Mouse (Mus musculus) cerebellum, adult (tissue): ENCODE results near the gene Spc24.
A peak's percentile ranks its signal among the peaks of the same experiment; 100 is the strongest.

ENCODE experiments used
- ATAC-seq: cut with Nextera tagmentation; 2 replicates; pipeline ENCODE4 v1.9.2; 2017; ENCODE audit warnings: mild to moderate bottlenecking, moderate library complexity, mixed read lengths; ENCODE audit not compliant: insufficient number of reproducible peaks, low FRiP score, low TSS enrichment

The Spc24 gene

DNA sequence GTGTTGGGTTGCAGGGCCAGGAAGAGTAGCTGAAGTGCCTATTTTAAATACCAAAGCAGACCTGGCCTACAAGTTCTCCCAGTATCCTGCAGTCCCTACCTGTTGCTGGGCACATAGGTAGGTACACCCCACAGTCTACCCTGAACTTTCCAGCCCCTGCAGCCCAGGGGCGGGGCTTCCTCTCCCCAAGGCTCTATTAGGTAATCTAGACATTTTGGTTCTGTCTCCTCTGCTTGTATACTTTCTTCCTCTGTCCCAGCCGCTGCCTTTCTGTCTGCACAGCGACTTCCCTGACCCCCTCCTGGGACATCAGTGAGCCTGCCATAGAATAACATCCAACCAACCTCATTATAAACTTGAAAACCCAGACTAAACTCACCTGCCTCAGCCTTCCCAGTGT, 9.7 kb downstream of the Spc24 start:
- ATAC-seq, result no peak

DNA sequence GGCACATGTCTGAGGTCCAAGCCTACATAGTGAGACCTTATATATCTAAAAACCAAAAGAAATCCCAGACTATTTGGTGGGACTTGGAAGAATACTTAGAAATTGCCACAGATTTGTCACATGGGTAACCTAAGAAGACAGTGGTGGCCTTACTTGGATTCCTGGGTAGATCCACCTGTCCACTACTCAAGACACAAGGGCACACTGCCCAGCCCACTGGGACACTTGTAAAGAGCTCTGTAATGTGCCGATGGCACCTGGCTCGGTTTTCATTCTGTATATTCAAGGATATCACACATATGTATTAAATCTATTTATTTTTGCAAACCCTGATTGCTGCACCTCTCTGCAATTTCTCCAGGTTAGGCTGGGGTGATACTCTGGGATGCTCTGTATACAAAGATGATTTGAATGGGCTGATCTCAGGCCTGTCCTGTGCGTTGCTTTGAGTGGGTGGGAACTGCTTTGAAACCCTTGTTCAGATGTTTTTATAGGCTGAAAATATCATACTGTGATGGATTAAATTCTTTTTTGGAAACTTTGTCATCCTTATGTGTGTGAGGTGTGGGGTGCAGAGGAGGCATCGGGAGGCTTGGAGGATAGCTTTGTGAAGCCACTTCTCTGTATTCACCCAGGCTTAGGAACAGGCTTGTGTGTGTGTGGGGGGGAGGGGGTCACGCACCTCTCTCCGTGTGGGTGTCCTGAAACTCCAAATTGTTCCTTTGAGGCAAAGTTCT, 10.6 kb downstream of the Spc24 start:
- no peak for ATAC-seq

DNA sequence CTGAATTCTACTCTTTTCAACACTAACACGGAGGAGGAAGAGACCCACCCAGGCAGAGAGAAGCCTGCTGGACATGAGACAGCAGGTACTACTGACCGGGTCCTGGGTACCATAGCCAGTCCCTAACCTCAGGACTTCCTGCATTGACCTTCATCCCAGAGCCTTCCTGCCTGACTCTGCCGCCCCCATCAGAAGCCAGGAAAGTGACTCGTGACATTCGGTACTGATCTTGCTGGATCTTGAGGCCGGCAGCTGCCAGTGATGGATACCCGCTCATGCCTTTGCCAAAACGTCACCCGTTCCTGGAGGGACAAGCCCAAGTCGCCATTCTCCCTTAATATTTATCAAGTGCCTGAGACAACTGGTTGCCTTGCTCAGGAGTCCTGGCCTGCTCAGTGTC, 11.6 kb downstream of the Spc24 start:
- 0 out of 2 replicates have a peak, but pooled peaks have one; percentile 3 for ATAC-seq

DNA sequence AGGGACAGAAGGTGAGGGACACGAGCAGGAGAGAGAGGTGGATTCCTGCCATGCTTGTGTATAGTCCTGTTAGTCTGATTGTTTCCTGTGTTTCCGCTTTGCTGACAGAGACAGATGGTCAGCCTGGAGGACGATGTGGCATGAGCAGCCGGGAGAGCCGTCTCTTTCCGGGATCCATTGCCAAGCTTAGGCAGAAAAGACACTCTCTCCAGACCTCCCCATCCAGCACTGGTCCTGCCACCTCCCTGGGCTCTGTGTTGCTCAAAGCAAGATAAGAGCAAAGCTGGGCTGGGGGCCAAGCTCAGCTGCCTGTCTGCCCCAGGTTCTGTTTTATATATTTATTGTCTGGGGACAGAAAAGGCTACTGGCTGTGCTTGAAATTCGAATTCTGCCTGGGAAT, 12.1 kb downstream of the Spc24 start:
- ATAC-seq, result peak; percentile 89

DNA sequence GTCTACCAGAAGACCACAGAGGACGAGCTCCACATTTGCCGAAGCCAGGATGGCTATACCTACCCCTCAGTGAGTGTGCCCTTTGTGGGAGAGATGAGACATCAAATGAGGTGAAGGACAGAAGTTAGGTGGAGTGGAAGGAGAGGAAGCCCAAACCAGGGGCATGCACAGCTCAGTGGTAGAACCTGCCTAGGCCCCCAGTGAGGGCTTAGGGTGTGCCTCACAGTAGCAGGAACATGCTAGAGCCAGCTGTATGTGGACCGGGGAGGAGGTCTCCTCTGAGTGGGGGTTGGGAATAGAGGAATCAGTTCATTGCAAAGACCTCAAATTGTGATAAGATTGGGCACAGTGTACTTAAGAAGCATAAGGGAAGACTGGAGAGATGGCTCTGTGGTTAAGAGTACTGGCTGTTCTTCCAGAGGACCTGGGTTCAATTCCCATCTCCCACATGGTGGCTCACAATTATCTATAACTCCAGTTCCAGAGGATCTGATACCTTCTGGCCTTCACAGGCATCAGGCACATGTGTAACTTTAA, 12.8 kb downstream of the Spc24 start:
- ATAC-seq, result no peak

DNA sequence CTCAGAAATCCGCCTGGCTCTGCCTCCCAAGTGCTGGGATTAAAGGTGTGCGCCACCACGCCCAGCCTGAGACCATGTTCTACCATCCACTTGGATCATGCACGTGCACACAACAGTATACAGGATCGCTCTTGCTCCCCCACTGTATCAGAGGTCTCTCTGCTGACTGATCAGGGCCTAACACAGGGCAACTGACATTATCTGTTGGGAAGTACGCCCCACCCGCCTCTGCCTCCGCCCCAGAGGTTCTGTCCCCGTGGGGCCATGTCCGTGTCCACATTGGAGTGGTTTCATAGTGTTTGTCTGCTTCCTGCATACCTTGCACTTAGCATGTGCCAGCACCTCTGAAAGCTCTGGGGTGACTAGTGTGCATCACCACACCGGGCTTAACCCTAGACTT, 18.6 kb downstream of the Spc24 start:
- no peak for ATAC-seq

DNA sequence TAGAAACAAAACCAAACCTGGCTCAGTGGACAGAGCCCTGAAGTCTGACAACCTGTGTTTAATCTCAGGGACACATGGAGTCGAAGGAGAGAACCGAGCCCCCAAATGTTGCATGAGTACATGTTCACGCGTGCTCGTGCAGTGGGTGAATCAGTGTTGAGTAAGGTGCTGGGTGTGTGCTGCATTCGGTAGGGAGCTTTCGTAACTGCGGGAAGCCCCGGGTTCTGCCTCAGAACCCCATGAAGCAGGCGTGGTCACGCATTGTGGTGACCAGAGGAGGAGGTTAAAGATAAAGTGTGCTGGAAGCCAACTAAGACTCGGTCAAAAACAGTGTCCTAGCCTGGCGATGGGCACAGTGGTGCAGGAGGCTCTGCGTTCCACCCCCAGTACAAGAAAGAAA, 19.7 kb downstream of the Spc24 start:
- no peak for ATAC-seq

DNA sequence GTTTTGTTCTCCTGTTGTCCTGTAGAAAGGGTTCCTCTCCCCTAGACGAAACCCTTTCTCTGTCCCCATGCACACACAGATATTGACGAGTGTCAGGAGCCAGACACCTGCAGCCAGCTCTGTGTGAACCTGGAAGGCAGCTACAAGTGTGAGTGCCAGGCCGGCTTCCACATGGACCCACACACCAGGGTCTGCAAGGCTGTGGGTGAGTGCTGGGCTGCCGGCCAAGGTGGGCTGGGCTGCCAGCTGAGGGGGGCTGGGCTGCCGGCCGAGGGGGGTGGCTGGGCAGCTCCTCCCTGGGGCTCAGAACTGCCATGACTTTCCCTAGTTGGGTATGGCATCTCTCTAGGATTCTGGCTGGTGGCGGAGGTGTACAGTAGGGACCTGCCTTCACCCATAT, 21.3 kb downstream of the Spc24 start:
- ATAC-seq, result no peak

DNA sequence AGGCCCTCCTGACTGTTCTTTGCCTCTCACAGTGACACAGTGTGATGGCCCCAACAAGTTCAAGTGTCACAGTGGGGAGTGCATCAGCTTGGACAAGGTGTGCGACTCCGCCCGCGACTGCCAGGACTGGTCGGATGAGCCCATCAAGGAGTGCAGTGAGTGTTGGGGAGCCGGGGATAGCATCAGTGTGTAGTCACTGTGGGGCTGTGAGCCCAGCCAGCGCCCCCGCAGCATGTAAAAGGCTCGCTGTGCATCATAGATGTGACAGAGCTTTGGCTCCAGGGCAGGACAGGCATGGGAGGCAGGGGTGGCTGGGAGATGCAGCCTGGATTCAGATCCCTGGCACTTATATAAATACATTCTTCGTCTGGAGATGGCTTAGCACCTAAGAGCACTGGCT, 22.9 kb downstream of the Spc24 start:
- ATAC-seq, result 0 out of 2 replicates have a peak, but pooled peaks have one; percentile 56

DNA sequence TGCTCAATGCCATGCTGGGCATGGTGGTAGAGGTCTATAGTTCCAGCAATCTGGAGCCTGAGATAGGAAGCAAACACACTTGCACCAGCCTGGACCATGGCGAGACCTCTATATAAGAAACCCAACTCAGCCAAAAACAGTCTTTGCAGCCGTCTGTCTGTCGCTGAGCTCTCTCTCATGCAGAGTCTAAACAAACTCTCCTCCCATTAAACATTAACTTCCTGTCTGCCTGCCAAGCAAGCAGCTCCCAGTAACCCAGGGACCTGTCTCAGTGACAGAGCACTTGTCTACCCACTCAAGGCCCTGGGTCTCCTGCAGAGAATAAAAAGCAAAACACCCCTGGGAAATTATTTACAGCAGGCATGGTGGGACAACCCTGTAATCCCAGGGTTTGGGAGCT, 23.5 kb downstream of the Spc24 start:
- no peak for ATAC-seq

DNA sequence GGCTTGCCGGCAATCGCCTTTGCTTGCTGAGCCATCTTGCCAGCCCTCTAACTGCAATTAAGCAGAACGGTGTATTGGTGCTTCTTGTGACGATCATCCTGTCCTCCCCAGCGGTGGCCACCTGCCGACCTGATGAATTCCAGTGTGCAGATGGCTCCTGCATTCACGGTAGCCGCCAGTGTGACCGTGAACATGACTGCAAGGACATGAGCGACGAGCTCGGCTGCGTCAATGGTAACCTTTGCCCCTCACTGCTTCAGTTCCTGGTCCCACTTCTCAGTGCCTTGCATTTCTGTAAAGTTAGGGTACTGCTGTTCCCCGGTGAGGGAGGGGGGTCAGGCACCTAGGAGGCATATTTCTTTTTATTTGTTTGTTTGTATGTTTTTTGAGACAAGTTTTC, 25.0 kb downstream of the Spc24 start:
- ATAC-seq, result no peak

DNA sequence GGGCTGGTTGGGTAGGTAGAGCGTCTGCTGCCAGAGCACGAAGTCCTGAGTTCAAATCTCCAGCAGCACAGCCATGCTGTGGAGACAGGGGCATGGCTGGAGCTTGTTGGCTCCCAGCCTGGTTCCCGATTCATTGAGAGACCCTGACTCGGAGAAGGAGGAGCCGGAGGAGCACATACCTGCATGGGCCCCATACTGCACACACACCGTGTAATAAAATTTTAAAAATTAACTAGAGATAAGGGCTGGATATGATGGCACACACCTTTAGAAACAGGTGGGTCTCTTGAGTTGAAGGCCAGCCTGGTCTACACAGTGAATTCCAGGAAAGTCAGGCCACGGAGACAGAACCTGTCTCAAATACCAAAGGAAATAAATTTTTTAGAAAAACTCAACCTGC, 26.1 kb downstream of the Spc24 start:
- ATAC-seq, result no peak

DNA sequence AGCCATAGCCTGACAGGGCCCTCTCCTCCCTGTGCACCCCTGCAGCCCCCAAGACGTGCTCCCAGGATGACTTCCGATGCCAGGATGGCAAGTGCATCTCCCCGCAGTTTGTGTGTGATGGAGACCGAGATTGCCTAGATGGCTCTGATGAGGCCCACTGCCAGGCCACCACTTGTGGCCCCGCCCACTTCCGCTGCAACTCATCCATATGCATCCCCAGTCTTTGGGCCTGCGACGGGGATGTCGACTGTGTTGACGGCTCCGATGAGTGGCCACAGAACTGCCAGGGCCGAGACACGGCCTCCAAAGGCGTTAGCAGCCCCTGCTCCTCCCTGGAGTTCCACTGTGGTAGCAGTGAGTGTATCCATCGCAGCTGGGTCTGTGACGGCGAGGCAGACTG, 26.7 kb downstream of the Spc24 start:
- ATAC-seq, result no peak

DNA sequence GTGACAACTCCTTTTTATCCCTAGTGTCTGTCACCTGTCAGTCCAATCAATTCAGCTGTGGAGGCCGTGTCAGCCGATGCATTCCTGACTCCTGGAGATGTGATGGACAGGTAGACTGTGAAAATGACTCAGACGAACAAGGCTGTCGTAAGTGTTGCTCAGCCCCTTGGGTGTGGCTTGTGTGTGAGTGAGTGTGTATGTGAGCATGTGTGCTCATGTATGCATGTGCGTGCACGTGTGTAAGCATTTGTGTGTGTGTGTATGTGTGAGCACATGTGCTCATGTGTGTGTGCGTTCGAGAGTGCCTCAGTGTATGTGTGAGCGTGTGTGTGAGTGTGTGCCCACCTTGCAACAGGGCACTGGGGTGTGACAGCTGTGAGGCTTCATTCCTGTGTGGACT, 27.8 kb downstream of the Spc24 start:
- ATAC-seq, result no peak

DNA sequence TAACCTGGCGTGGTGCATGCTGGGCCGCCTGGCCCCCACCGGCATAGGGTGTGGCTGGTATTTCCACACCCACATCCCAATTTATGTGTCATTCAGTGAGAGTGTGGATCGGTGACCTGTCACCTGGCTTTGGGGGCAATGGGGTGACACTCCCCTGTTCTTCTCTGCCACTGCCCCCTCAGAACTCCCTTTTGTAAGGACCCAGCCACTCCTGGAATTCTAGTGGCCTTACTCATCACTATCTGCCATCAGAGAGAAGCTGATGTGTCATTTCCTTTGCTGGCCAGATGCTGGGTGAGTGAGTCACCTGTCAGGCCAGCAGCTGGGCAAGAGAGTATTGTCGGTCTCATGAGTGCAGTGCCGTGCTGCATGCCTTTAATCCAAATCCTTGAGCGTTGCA, 30.8 kb downstream of the Spc24 start:
- ATAC-seq, result no peak

DNA sequence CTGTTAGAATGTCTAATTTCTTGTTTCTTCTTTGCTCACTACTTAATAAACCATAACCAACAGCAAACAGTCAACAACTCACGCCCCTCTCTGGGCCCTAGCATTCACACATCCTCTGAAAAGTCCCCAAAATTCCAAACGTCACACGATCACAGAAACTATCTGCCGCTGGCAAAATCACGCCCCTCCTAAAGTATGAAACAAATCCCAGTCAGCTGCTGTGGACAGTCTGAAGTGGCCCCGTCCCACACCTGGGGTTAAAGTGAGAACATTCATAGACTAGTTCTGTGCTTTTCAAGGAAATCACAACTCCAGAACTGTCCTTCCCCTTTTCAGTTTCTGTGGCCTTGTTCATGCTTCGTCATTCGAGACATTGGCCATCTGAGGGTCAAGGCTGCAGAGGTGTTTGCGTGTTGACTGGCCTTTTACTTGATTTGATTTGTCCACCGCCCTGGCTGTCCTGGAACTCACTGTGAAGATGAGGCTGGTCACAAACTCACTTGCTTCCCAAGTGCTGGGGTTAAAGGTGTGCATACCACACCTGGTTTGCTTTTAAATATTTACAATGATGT, 31.8 kb downstream of the Spc24 start:
- no peak for ATAC-seq

DNA sequence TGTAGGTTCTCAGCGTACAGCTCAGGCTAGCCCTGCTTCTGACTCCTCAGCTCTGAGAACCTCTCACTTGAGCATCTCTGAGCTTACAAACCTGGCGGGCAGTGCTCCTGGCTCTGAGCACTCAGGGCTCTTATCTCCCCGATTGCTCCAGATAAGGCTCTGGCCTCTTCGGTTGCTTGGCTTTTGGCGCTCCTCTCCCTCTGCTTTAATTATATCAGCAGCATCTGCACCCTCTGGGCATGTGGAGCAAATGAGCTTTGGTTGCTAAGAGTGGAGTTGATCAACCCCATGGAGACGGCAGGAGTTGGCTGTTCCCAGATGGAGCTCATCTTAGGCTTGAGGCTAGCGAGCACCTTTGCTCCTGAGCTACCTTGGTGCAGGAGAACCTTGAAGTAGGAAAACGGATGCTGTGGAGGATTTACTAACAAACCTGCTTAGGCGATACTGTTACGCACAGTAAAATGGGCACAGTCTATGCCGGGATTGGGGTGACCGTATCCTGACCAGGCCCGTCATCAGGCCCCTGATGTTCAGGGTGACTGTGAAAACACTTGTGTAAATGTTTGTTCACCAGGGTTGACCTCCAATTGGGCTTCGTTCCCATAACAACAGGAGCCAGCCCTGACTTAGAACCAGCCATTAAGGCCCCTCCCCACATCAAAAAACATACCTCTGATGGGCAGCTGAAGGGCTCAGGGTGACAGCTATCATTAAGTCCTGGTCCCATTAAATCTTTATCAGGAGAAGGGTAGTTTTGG, 33.7 kb downstream of the Spc24 start:
- no peak for ATAC-seq

DNA sequence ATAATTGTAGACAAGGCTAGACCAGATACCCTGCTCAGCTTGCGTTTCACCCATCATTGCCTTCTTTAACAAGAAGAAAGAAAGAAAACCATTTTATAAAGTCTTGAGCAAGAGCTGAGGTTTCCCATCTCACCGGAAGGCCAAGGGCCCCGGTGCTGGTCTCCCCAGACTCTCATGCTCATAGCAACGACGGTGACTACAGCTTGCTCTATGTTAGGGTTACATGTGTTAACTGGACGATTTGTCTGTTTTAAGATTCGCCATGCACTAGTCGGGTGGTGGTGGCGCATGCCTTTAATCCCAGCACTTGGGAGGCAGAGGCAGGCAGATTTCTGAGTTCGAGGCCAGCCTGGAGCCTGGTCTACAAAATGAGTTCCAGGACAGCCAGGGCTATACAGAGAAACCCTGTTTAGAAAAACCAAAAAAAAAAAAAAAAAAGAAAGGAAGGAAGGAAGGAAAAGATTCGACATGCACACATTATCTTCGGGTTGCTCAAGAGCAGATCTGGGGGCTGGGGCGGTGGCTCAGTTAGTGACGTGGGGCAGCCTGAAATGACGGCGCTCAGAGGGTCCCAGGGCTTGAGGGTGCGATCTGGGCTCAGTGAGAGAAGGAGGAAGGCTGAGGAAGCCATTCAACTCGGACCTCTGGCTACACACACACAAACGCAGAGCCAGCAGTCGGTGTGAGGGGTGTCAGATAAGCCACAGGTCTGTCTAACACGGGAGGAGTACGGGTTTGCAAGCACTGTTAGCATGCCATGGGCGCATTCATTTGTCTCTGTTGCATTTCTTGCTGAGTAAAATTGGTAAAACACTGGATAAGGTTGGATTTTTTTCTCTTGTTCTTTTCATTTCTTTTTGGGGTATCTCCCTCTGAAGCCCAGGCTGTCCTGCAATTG, 34.6 kb downstream of the Spc24 start:
- ATAC-seq, result no peak

DNA sequence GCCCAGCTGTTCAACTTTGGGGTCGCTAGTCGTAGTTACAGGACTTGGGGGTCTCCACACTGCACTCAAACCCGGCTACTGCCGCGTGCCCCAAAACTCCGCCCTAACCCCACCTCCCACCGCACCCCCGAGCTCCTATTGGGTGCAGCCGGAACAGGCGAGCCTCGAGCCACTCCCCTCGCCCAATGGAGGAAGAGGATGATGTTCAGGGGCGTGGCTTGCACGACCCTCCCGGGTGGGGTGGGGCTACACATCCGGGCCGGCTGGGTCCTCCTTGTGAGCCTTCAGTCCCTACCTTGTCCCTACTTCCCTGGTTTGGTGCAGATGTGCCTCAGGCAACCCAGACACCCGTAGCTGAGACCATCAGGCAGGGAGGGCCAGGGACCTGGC, 36.0 kb downstream of the Spc24 start:
- ATAC-seq, result peak; percentile 91

DNA sequence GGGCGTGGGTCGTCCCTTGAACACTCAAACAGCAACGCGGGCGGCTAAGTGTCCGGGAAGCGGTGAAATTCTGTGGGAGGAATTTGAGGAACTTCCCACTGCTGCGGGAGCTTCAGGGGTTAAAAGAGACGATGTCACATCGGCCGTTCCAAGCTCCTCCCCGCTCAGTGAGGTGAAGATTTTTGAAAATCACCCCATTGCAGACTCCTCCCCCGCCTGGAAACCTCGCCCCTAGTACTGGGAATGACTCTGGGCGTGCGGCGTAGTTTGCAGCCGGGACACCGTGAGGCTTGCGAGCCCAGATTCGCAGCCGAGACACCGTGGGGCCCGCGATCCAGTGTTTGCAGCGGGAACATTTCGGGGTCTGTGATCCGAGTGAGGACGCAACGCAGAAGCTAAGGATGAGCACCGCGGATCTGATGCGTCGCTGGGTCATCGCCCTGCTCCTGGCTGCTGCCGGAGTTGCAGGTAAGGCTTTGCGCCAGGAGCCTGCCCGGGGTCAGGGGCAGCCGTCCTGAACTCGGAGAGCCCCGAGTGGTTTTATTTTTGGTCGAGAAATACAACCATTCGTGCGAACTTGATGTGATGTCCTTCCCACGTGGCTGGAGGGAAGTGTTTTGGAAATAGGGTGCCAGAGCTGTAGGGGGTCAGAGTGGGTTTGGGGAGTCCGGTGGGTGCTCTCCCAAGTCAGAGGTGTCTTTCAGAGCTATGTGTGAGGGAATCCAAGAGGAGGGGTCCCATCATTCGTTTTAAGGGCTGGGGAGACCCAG, 36.5 kb downstream of the Spc24 start, which contains the start of gene Ldlr:
Ldlr (plus strand) TSS at position 107 of the 770 bp plus-strand sequence.
- peak; percentile 66; the same call in 1 of the 2 replicates for ATAC-seq
